Mouse (Mus musculus): ENCODE measurements around the gene E4f1. TPM values are rescaled to one million over a fixed set of nuclear protein-coding genes. Genes with fewer than 3 reads are reported as not detected.

E4f1 gene
- total RNA-seq, 2 experiments from 2014 or later, result 30.0 to 33.3 TPM

GRCm38 (mm10) chr17:24423114-24423513, 47.0 kb downstream of the E4f1 start:
- DNase-seq (ENCODE audit: low spot score in 2 of 2), result no peak

GRCm38 (mm10) chr17:24416051-24416652, 54.0 kb downstream of the E4f1 start:
- DNase-seq (ENCODE audit: low spot score in 2 of 2), result no peak

GRCm38 (mm10) chr17:24415011-24415410, 55.1 kb downstream of the E4f1 start:
- DNase-seq (ENCODE audit: low spot score in 2 of 2), result no peak

DNA sequence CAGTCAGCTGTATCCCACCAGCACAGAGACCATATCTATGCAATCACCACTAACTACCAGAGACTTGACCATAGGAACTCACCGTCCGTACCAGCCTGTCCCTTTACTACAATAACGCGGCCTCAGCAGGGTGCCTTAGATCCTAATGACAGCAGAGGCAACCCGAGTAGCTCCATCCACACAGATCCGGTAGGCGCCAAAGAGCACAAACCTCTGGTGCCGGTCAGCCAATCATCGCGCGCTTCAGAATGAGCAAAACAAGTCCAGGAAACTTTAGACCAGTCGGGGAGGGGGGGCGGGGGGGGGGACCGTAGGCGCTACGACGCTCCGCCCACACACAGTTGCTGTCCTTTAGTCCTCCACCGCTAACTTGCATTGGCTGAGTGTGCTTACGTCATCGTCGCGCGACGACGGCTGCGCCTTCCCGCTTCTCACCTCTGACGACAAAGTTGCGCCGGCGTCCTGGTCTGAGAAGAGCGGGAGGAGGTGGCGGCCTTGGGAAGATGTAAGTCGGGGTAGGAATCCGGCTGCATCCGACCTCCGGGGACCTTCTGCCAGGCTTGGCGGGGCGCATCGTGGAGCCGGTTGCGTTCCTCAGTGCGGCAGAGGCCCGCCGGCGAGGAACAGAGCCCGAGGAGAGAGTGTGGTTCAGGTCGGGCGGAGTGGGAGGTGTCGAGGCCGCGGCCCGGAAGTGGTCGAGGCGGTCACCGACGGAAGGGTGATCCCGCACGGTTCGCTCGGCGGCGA, 55.7 kb downstream of the E4f1 start, which contains the start of gene Rnps1:
TSS of gene Rnps1 (plus strand) at position 336 of the 747 bp plus-strand sequence.
- peak; percentile 91 to 92 for DNase-seq (ENCODE audit: low spot score in 2 of 2)

DNA sequence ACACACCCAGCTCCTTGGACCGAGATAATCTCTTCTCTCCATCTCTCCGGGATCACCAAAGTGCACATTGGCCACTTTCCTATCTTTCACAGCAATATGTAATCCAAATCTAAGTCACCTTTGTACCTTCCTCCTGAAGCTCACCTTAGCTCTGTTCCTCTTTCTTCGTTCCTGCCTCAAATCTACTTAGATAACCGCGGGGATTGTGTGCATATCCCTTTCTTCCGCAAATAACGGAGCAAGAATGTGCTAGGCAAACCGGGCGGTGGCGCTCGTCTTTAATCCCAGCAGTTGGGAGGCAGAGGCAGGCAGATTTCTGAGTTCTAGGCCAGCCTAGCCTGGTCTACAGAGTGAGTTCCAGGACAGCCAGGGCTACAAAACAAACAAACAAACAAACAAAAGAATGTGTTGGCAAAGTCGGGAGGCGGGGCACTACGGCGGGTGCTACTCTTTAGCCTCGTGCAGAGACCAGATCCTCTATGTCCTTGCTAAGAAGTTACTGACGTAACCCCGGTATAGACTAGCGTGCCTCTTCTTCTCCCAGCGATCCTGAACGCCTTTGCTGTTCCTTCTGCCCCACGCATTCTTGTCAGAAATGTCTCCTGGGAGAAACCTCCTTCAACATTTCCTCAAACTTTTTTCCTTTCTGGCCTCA, 56.4 kb downstream of the E4f1 start:
- no peak for DNase-seq (ENCODE audit: low spot score in 2 of 2)

- no peak for DNase-seq (ENCODE audit: low spot score in 2 of 2)
Observed at GRCm38 (mm10) chr17:24407116-24407803, 62.9 kb downstream of the E4f1 start.

DNA sequence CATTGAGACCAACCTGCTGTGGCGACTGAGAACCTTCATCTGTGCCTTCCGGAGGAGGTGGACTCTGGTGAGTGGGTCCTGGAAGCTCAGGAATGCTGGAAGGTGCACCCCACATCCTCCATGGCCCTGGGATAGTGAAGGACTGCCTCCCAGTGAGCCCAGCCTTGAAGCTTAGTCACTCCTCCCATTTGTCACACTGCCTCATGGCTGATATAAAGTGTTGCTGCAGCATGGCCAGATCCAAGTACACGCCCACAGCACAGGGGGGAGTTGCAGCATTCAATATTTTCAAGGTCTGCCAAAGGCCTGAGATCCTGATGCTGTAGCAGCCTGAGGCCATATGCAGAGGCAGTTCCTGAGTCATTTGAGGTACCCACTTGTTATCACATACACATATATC, 67.7 kb downstream of the E4f1 start:
- no peak for DNase-seq (ENCODE audit: low spot score in 2 of 2)

DNA sequence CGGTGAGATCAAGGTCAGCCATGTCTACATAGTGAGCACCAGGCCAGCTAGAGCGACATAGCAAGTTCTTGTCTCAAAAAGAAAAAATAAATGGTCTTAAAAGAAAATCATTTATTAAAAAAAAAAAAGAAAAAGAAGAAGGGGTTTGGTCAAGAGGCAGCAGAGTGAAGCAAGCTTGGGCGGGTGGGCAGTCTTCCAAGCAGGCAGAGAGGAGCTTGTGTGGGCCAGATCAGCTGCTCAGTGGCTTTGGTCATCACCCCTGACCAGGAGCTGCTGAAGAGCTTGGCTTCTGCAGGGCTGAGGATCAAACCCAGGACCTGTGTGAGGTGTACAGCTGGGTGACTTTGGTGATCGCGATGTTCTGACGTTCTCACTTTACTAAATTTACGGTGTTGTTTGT, 75.7 kb downstream of the E4f1 start:
- DNase-seq (ENCODE audit: low spot score in 2 of 2), result no peak

Other genes starting within 250 kb of the E4f1 start
- 10 to 100 TPM in 1 of 2 experiments, 1 to 10 TPM in 1; 9.1 to 13.0 TPM for gene Tedc2, start 249.5 kb downstream of the E4f1 start, total RNA-seq (2021)
- 1 to 10 TPM; 7.4 to 7.9 TPM for gene Ccnf, start 218.8 kb downstream of the E4f1 start, total RNA-seq (2021)
- gene Abca17, start 119.2 kb downstream of the E4f1 start, total RNA-seq (2021), result 1 to 10 TPM; 1.5 to 1.7 TPM
- 100 to 1,000 TPM; 118 to 120 TPM for gene Abca3, start 118.4 kb downstream of the E4f1 start, total RNA-seq (2021)
- gene Rnps1, start 55.7 kb downstream of the E4f1 start, total RNA-seq (2021), result 100 to 1,000 TPM; 166 TPM
- 10 to 100 TPM; 19.2 to 21.1 TPM for gene Eci1, start 43.7 kb downstream of the E4f1 start, total RNA-seq (2021)
- gene Dnase1l2, start 27.2 kb downstream of the E4f1 start, total RNA-seq (2021), result 1 to 10 TPM; 6.9 to 7.5 TPM
- 10 to 100 TPM; 64.7 to 67.9 TPM for gene Pgp, start 79 bp upstream of the E4f1 start, total RNA-seq (2021)
- 1 to 10 TPM in 1 of 2 experiments, under 1 TPM in 1; 0.87 to 1.8 TPM for gene Bricd5, start 3.6 kb upstream of the E4f1 start, total RNA-seq (2021)
- 10 to 100 TPM; 29.1 to 30.8 TPM for gene Mlst8, start 8.8 kb upstream of the E4f1 start, total RNA-seq (2021)
- 100 to 1,000 TPM; 170 to 175 TPM for gene Caskin1, start 18.3 kb upstream of the E4f1 start, total RNA-seq (2021)
- 100 to 1,000 TPM; 110 to 112 TPM for gene Traf7, start 57.6 kb upstream of the E4f1 start, total RNA-seq (2021)
- gene Rab26, start 63.9 kb upstream of the E4f1 start, total RNA-seq (2021), result 10 to 100 TPM; 48.9 to 49.0 TPM
- gene Pkd1, start 79.5 kb upstream of the E4f1 start, total RNA-seq (2021), result 10 to 100 TPM; 61.6 to 91.2 TPM
- gene Tsc2, start 162.3 kb upstream of the E4f1 start, total RNA-seq (2021), result 100 to 1,000 TPM; 171 to 176 TPM
- 1 to 10 TPM; 4.9 to 7.8 TPM for gene Nthl1, start 162.4 kb upstream of the E4f1 start, total RNA-seq (2021)
- 10 to 100 TPM; 48.5 to 49.4 TPM for gene Slc9a3r2, start 180.0 kb upstream of the E4f1 start, total RNA-seq (2021)
- 1 to 10 TPM; 1.3 to 1.6 TPM for gene Npw, start 188.1 kb upstream of the E4f1 start, total RNA-seq (2021)
- 10 to 100 TPM; 40.1 to 43.6 TPM for gene Zfp598, start 199.4 kb upstream of the E4f1 start, total RNA-seq (2021)
- gene Syngr3, start 219.6 kb upstream of the E4f1 start, total RNA-seq (2021), result 100 to 1,000 TPM; 211 to 212 TPM
- 10 to 100 TPM; 19.3 to 22.4 TPM for gene Gfer, start 225.8 kb upstream of the E4f1 start, total RNA-seq (2021)
- 1 to 10 TPM; 4.8 to 5.0 TPM for gene Noxo1, start 225.9 kb upstream of the E4f1 start, total RNA-seq (2021)
- 10 to 100 TPM; 28.5 to 34.3 TPM for gene Tbl3, start 237.3 kb upstream of the E4f1 start, total RNA-seq (2021)
- gene Rnf151, start 247.8 kb upstream of the E4f1 start, total RNA-seq (2021), result not detected
- gene Rps2, start 247.8 kb upstream of the E4f1 start, total RNA-seq (2021), result 100 to 1,000 TPM; 563 to 651 TPM

Measured in layer of hippocampus, postnatal 10 days (tissue).